Mouse (Mus musculus) left cerebral cortex, postnatal 25 days (tissue): ENCODE data around the gene Pramel7. TPM values are rescaled to one million over a fixed set of nuclear protein-coding genes. Genes with fewer than 3 reads are reported as not detected.
A peak's percentile ranks its signal among the peaks of the same experiment; 100 is the strongest.
"Not testable (repeated sequence)": the region's sequence is repeated elsewhere in the genome, so short reads cannot be mapped to it uniquely, and the experiment has no call there.

Experiments
- DNase-seq, 2 experiments: peaks; one replicate each; pipeline ENCODE4 v3.0.0; 2022; ENCODE audit warnings: low spot score in 2 of 2, mixed read lengths in 1 of 2
- intact Hi-C: fragments of 180-260 bp; cut with DNase I; formaldehyde crosslinking; loops from one replicate; pipeline ENCODE4 v1.15.1; 2025
- total RNA-seq, 2 experiments: library from RNA; stranded (reverse); gene quantifications; 2 replicates each; pipeline ENCODE4 v1.2.3; 2021

Gene Pramel7
- total RNA-seq, result not detected

DNA sequence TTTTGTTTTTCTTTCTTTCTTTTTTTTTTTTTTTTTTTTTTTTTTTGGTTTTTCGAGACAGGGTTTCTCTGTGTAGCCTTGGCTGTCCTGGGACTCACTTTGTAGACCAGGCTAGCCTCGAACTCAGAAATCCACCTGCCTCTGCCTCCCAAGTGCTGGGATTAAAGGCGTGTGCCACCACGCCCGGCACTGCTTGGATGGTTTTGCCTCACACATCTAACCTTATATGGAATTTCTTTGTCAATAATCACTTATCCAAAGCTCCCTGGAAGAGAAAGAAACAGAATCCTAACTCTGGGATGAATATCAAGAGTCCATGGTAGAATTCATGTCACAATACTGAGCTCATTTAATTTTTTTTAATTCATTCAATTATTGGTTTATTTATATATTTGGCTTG, at the start of gene Pramel7:
Gene Pramel7, minus strand, starts transcription at position 101 of the 400 bp plus-strand sequence.
- intact Hi-C loops, DNase-seq: not testable (repeated sequence)

GRCm38 (mm10) chr2:87545442-87545841, 48.5 kb upstream of the Pramel7 start, which contains the start of gene Olfr1128:
TSS of gene Olfr1128 (minus strand) at chr2:87545542.
- intact Hi-C loops, result no loop called here
- no peak for DNase-seq

- DNase-seq, result no peak
- intact Hi-C loops, result no loop called here
Observed at GRCm38 (mm10) chr2:87534826-87535225, 37.9 kb upstream of the Pramel7 start.

DNA sequence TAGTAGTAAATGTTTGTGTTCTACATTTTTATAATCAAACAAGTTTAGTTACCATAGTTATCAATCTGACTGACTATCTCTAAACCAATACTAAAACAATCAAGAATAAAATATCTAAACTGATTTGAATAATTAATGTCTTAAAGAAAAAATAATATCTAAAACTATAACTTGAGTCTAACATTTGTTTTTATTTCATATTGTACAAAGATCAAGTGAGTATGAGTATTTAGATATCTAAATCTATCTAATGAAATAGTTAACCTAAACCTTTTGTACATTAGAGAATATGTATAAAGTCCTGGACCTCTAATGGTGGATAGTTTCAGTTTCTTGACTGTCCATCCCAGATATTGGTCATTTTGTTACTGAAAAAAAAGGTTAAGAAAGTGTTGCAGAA, 34.6 kb upstream of the Pramel7 start, which contains the start of gene Olfr153:
Gene Olfr153, plus strand, starts transcription at position 301 of the 400 bp plus-strand sequence.
- intact Hi-C loops, result no loop called here
- DNase-seq, result no peak

DNA sequence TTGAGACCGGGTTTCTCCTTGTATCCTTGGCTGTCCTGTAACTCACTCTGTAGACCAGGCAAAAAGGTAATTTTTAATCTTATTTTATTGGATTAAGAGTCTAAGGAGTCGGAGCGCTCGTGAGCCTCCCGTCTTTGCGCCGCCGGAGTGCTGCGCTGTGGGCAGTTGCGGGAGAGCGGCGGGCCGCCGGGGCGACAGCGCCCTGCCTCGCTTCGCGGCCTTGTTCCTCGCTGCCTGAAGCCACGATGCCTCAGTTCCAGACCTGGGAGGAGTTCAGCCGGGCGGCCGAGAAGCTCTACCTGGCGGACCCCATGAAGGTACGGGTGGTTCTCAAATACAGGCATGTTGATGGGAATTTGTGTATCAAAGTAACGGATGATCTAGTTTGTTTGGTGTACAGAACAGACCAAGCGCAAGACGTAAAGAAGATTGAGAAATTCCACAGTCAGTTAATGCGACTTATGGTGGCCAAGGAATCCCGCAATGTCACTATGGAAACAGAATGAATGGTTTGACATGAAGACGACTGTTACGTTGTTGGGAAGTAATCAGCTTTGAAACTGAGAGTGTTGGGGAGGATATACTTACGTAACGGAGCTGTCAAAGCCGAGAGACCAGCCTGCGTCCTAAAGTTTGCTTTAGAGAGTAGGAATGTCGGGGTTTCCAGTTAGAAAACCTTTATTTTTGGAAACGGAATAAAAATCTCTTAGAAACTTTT, 29.2 kb upstream of the Pramel7 start:
- intact Hi-C loops, result not testable (repeated sequence)

GRCm38 (mm10) chr2:87520651-87521050, 23.8 kb upstream of the Pramel7 start:
- intact Hi-C loops, result no loop called here
- no peak for DNase-seq

More for the DNA sequence above, 29.2 kb upstream of the Pramel7 start:
- peak; percentile 8 to 12 for DNase-seq

DNA sequence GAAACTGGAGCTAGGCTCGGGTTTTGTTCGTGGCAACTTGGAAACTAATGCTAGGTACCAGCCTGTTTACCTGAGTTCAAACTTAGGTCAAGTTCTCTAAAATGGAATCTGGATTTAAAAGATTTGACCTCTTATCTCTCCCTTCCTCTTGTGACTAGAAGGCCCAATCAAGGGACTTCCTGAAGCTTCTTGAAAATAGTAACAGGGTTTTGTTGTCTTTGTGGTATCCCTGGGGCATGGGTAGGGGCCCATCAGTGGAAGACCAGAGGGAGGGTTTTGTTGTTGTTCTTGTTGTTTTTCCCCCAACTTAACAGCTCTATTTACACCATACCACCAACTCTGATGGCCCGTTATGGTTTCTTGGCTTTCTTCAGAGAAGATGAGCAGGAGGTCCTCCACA, 19.7 kb upstream of the Pramel7 start:
- intact Hi-C loops, result no loop called here

DNA sequence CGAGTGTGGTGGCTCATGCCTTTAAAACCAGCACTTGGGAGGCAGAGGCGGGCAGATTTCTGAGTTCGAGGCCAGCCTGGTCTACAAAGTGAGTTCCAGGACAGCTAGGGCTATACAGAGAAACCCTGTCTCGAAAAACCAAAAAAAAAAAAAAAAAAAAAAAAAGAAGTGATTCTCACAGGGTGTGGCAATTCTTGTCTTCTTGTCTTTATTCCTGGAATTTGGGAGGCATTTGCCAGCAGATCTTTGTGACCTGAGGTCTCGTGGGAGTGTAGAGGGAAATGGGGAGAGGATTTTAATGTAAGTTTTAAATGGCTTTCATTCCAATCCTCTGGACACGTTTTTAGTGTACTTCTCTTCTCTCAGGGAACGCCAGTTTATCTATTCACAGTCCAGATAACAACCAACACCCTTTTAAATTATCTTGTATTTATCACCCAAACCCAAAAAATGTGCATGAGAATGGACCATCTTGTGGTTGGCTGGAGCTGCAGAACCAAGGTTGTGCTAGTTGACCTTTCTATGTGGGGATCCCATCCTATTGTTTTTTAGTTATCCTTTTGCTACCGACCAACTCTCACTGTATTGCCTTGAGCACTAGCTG, 18.7 kb upstream of the Pramel7 start:
- DNase-seq, result no peak
- intact Hi-C loops, result no loop called here

More for the DNA sequence above, 19.7 kb upstream of the Pramel7 start:
- DNase-seq, result no peak

- intact Hi-C loops, result no loop called here
- no peak for DNase-seq
Observed at GRCm38 (mm10) chr2:87515046-87515445, 18.2 kb upstream of the Pramel7 start.

GRCm38 (mm10) chr2:87506265-87506664, 9.4 kb upstream of the Pramel7 start, which contains the start of gene Pramel6:
TSS of gene Pramel6 (plus strand) at chr2:87506565.
- intact Hi-C loops, result no loop called here
- no peak for DNase-seq

- DNase-seq, result no peak
- intact Hi-C loops, result no loop called here
Observed at GRCm38 (mm10) chr2:87482276-87482675, 14.6 kb downstream of the Pramel7 start.

GRCm38 (mm10) chr2:87481158-87481557, 15.7 kb downstream of the Pramel7 start:
- intact Hi-C loops, result no loop called here
- no peak for DNase-seq

DNA sequence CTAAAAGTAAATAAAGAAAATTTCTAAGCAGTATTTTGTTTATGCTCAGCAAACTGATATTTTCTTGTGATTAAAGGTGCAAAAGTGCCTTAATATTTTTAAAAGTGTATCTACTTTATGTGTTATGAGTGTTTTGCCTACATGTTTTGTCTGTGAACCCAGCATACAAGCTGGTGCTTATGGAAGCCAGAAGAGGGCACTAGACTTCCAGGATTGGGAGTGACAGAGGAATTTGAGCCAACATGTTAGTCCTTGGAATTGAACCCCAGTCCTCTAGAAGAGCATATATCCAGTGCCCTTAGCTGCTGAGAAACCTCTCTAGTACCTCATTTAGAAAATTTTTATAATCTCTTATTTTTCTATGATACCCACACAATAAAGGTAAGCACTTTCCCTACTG, 16.7 kb downstream of the Pramel7 start:
- no peak for DNase-seq
- intact Hi-C loops, result no loop called here

- intact Hi-C loops, result no loop called here
- no peak for DNase-seq
Observed at GRCm38 (mm10) chr2:87461769-87462168, 35.1 kb downstream of the Pramel7 start.

DNA sequence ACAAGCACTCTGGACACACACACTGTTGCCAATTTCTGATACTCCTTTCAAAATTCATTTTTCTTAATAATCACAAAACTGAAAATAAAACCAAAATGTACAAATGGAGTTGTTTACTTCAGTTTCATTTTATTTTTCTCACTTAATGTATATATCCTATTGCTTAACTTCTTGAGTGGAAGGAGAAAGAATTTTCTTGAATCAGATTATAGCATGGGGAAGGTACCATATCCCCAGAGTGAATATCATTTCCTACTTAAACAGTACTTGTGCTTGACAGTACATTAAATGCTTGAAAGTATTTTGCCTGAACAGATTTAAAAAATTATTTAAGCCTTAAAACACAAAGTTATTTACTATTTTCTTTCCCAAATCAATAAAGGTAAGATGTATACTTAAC, 43.2 kb downstream of the Pramel7 start, which contains the start of gene Olfr1126:
Gene Olfr1126, plus strand, starts transcription at position 301 of the 400 bp plus-strand sequence.
- intact Hi-C loops, result no loop called here
- DNase-seq, result no peak

Other genes starting within 250 kb of the Pramel7 start
- gene Olfr1115, start 249.1 kb downstream of the Pramel7 start, total RNA-seq, result not detected
- not detected for gene Olfr1116, start 229.6 kb downstream of the Pramel7 start, total RNA-seq
- gene Olfr1118, start 189.5 kb downstream of the Pramel7 start, total RNA-seq, result not detected
- gene Olfr1120, start 142.3 kb downstream of the Pramel7 start, total RNA-seq, result not detected
- gene Olfr1121, start 127.2 kb downstream of the Pramel7 start, total RNA-seq, result not detected
- under 1 TPM in 1 of 2 experiments, not detected in 1; 0.14 TPM for gene Olfr1122, start 111.2 kb downstream of the Pramel7 start, total RNA-seq
- gene Olfr1123, start 80.5 kb downstream of the Pramel7 start, total RNA-seq, result not detected
- not detected for gene Olfr1124, start 66.8 kb downstream of the Pramel7 start, total RNA-seq
- not detected for gene Olfr1126, start 43.1 kb downstream of the Pramel7 start, total RNA-seq
- gene Pramel6, start 9.5 kb upstream of the Pramel7 start, total RNA-seq, result not detected
- gene Olfr153, start 34.7 kb upstream of the Pramel7 start, total RNA-seq, result not detected
- gene Olfr1128, start 48.4 kb upstream of the Pramel7 start, total RNA-seq, result not detected
- gene Olfr1129, start 76.8 kb upstream of the Pramel7 start, total RNA-seq, result not detected
- gene Olfr1130, start 109.1 kb upstream of the Pramel7 start, total RNA-seq, result not detected
- gene Olfr1131, start 130.0 kb upstream of the Pramel7 start, total RNA-seq, result not detected
- not detected for gene Olfr1132, start 140.4 kb upstream of the Pramel7 start, total RNA-seq
- not detected for gene Olfr1133, start 150.3 kb upstream of the Pramel7 start, total RNA-seq
- gene Olfr1134, start 161.4 kb upstream of the Pramel7 start, total RNA-seq, result not detected
- not detected for gene Olfr1135, start 176.6 kb upstream of the Pramel7 start, total RNA-seq
- gene Olfr1136, start 196.9 kb upstream of the Pramel7 start, total RNA-seq, result not detected
- gene Olfr1137, start 216.1 kb upstream of the Pramel7 start, total RNA-seq, result not detected
- not detected for gene Olfr1138, start 242.9 kb upstream of the Pramel7 start, total RNA-seq
- not detected for gene Olfr1140, start 246.7 kb upstream of the Pramel7 start, total RNA-seq